Mouse (Mus musculus): ENCODE data around the gene Os9. TPM values are rescaled to one million over a fixed set of nuclear protein-coding genes. Genes with fewer than 3 reads are reported as not detected.

Os9 gene
- polyA plus RNA-seq (2012; rRNA removed): 59.8 and 117 TPM in 2 replicates

GRCm38 (mm10) chr10:127121066-127121477 is at the start of gene Os9:
Gene Os9 (minus strand): TSS chr10:127121131.
- TF ChIP-seq CTCF (IDR thresholded peaks at IDR 0.05; ENCODE audit: extremely low read depth, insufficient read length, insufficient replicate concordance, low read depth, low read length) (no peak), POLR2A (IDR thresholded peaks at IDR 0.05; ENCODE audit: low read depth, low read length) (peak; percentile 79)
- Histone ChIP-seq H3K36me3 (ENCODE audit: control insufficient read depth, insufficient read depth, low read length) (peaks cover 26% of the 10 kb centered on the region), H3K4me3 (ENCODE audit: low read depth, low read length) (peak within 1 kb of the TSS; percentile 97), H3K27me3 (ENCODE audit: control insufficient read depth, insufficient read depth, low read length) (no peaks in the 10 kb centered on the region), H3K27ac (ENCODE audit: insufficient read depth, low read depth, low read length) (0 out of 2 replicates have a peak within 1 kb of the TSS, but pooled peaks have one; percentile 13), H3K4me1 (ENCODE audit: control insufficient read depth, insufficient read depth, insufficient read length, low read length) (peaks cover 6% of the 10 kb centered on the region)
- 0% methylated on average over 19 of the region's 19 CpGs for WGBS

- H3K27me3 ChIP-seq (ENCODE audit: control insufficient read depth, insufficient read depth, low read length): no peaks in the 10 kb centered on the region
- WGBS: 61% methylated on average over 22 of the region's 22 CpGs
- no peak for TF ChIP-seq POLR2A (IDR thresholded peaks at IDR 0.05; ENCODE audit: low read depth, low read length)
- no peak for TF ChIP-seq CTCF (IDR thresholded peaks at IDR 0.05; ENCODE audit: extremely low read depth, insufficient read length, insufficient replicate concordance, low read depth, low read length)
- peaks cover 48% of the 10 kb centered on the region for H3K36me3 ChIP-seq (ENCODE audit: control insufficient read depth, insufficient read depth, low read length)
- H3K27ac ChIP-seq (ENCODE audit: insufficient read depth, low read depth, low read length): no peak overlapping the region
- H3K4me3 ChIP-seq (ENCODE audit: low read depth, low read length): no peak overlapping the region
- peaks cover 14% of the 10 kb centered on the region for H3K4me1 ChIP-seq (ENCODE audit: control insufficient read depth, insufficient read depth, insufficient read length, low read length)
These were observed 49.1 kb upstream of the Os9 start for GRCm38 (mm10) chr10:127170002-127170401.

- peak overlapping the region; percentile 76 for H3K4me3 ChIP-seq (ENCODE audit: low read depth, low read length)
- TF ChIP-seq CTCF (IDR thresholded peaks at IDR 0.05; ENCODE audit: extremely low read depth, insufficient read length, insufficient replicate concordance, low read depth, low read length) (no peak), POLR2A (IDR thresholded peaks at IDR 0.05; ENCODE audit: low read depth, low read length) (no peak)
- H3K4me1 ChIP-seq (ENCODE audit: control insufficient read depth, insufficient read depth, insufficient read length, low read length): peaks cover 21% of the 10 kb centered on the region
- peak overlapping the region; percentile 94 for H3K27ac ChIP-seq (ENCODE audit: insufficient read depth, low read depth, low read length)
- peaks cover 44% of the 10 kb centered on the region for H3K36me3 ChIP-seq (ENCODE audit: control insufficient read depth, insufficient read depth, low read length)
- 11% methylated on average over 10 of the region's 10 CpGs for WGBS
- no peaks in the 10 kb centered on the region for H3K27me3 ChIP-seq (ENCODE audit: control insufficient read depth, insufficient read depth, low read length)
These were observed 46.8 kb upstream of the Os9 start for GRCm38 (mm10) chr10:127167614-127168192.

- Histone ChIP-seq H3K4me3 (ENCODE audit: low read depth, low read length) (peak overlapping the region; percentile 76), H3K27me3 (ENCODE audit: control insufficient read depth, insufficient read depth, low read length) (no peaks in the 10 kb centered on the region)
- WGBS: 15% methylated on average over 15 of the region's 15 CpGs
These were observed 46.1 kb upstream of the Os9 start for GRCm38 (mm10) chr10:127166771-127167613.

GRCm38 (mm10) chr10:127166404-127166715 is 45.4 kb upstream of the Os9 start:
- TF ChIP-seq POLR2A (IDR thresholded peaks at IDR 0.05; ENCODE audit: low read depth, low read length) (no peak), CTCF (IDR thresholded peaks at IDR 0.05; ENCODE audit: extremely low read depth, insufficient read length, insufficient replicate concordance, low read depth, low read length) (no peak)
- WGBS: 7% methylated on average over 11 of the region's 11 CpGs

More at GRCm38 (mm10) chr10:127166771-127167613, 46.1 kb upstream of the Os9 start:
- TF ChIP-seq CTCF (IDR thresholded peaks at IDR 0.05; ENCODE audit: extremely low read depth, insufficient read length, insufficient replicate concordance, low read depth, low read length) (no peak), POLR2A (IDR thresholded peaks at IDR 0.05; ENCODE audit: low read depth, low read length) (0 out of 2 replicates have a peak, but pooled peaks have one; percentile 26)
- H3K27ac ChIP-seq (ENCODE audit: insufficient read depth, low read depth, low read length): peak overlapping the region; percentile 94
- H3K36me3 ChIP-seq (ENCODE audit: control insufficient read depth, insufficient read depth, low read length): peaks cover 40% of the 10 kb centered on the region
- H3K4me1 ChIP-seq (ENCODE audit: control insufficient read depth, insufficient read depth, insufficient read length, low read length): peaks cover 21% of the 10 kb centered on the region

GRCm38 (mm10) chr10:127165654-127166403 is 44.9 kb upstream of the Os9 start:
- peaks cover 18% of the 10 kb centered on the region for H3K4me1 ChIP-seq (ENCODE audit: control insufficient read depth, insufficient read depth, insufficient read length, low read length)
- TF ChIP-seq CTCF (IDR thresholded peaks at IDR 0.05; ENCODE audit: extremely low read depth, insufficient read length, insufficient replicate concordance, low read depth, low read length) (no peak), POLR2A (IDR thresholded peaks at IDR 0.05; ENCODE audit: low read depth, low read length) (peak; percentile 77; the same call in 1 of the 2 replicates)
- no peaks in the 10 kb centered on the region for H3K27me3 ChIP-seq (ENCODE audit: control insufficient read depth, insufficient read depth, low read length)
- WGBS: under 1% methylated on average over 56 of the region's 56 CpGs
- peak overlapping the region; percentile 94 for H3K27ac ChIP-seq (ENCODE audit: insufficient read depth, low read depth, low read length)
- peaks cover 28% of the 10 kb centered on the region for H3K36me3 ChIP-seq (ENCODE audit: control insufficient read depth, insufficient read depth, low read length)
- H3K4me3 ChIP-seq (ENCODE audit: low read depth, low read length): peak overlapping the region; percentile 76

More at GRCm38 (mm10) chr10:127166404-127166715, 45.4 kb upstream of the Os9 start:
- Histone ChIP-seq H3K36me3 (ENCODE audit: control insufficient read depth, insufficient read depth, low read length) (peaks cover 34% of the 10 kb centered on the region), H3K4me1 (ENCODE audit: control insufficient read depth, insufficient read depth, insufficient read length, low read length) (peaks cover 21% of the 10 kb centered on the region), H3K27me3 (ENCODE audit: control insufficient read depth, insufficient read depth, low read length) (no peaks in the 10 kb centered on the region), H3K4me3 (ENCODE audit: low read depth, low read length) (peak overlapping the region; percentile 76), H3K27ac (ENCODE audit: insufficient read depth, low read depth, low read length) (peak overlapping the region; percentile 94)
